Mouse (Mus musculus) adrenal gland, postnatal 4 days (tissue): ENCODE results near the gene Gm11236. TPM values are rescaled to one million over a fixed set of nuclear protein-coding genes. Genes with fewer than 3 reads are reported as not detected.
"Not testable (repeated sequence)": the region's sequence is repeated elsewhere in the genome, so short reads cannot be mapped to it uniquely, and the experiment has no call there.

Source experiments
- DNase-seq, 2 experiments: peaks; one replicate each; pipeline ENCODE4 v3.0.0; 2021 to 2022; ENCODE audit warnings: low spot score in 2 of 2, mixed read lengths in 2 of 2
- long read RNA-seq, 2 experiments: library from polyadenylated mRNA; stranded (forward); transcript quantifications; one replicate each; pipeline ENCODE4 v2.0.0; 2021
- total RNA-seq, 2 experiments: library from RNA; stranded (reverse); gene quantifications; 2 replicates each; pipeline ENCODE4 v1.2.3; 2021

Gene Gm11236
- not detected for total RNA-seq
- long read RNA-seq, experiment 1, result 0 reads
- long read RNA-seq, experiment 2, result 0 reads

- not testable (repeated sequence) for DNase-seq
Measured at GRCm38 (mm10) chr4:73637821-73638220, at the start of gene Gm11236. Gm11236 (plus strand) TSS chr4:73638121.

- DNase-seq, result no peak
Measured at GRCm38 (mm10) chr4:73599248-73599647, 38.7 kb upstream of the Gm11236 start.

DNA sequence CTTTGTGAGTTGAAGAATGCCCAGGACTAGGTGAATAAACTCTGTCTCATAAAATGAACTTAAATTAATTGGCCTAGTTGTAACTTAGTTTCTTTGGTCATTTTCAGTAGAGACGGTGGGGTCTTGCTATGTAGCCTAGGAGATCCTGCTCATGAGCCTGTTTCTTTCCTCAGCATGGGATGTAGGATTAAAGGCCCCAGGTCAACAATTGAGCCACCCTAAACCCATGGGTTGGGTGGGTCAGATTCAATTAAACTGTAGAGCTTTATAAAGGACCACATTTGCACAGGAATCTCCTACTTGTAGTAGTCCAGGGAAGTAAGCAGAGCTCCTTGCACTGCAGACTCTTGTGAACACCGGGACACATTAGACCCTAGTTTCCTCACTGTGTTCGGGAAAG lies 30.3 kb upstream of the Gm11236 start, which contains the start of gene Gm11238:
Gene Gm11238 (plus strand): TSS at position 301 of the 400 bp plus-strand sequence.
- DNase-seq, result not testable (repeated sequence)

GRCm38 (mm10) chr4:73622684-73623083 lies 15.2 kb upstream of the Gm11236 start, which contains the start of gene Gm11237:
Gm11237 (plus strand) TSS chr4:73622984.
- DNase-seq, result not testable (repeated sequence)

DNA sequence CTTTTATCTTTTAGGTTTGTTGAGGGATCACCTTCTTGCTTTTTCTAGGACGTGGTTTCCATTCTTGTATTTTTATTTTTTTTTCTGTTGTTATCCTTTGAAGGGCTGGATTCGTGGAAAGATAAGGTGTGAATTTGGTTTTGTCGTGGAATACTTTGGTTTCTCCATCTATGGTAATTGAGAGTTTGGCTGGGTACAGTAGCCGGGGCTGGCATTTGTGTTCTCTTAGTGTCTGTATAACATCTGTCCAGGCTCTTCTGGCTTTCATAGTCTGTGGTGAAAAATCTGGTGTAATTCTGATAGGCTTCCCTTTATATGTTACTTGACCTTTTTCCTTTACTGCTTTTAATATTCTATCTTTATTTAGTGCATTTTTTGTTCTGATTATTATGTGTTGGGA lies 23.9 kb downstream of the Gm11236 start:
- DNase-seq, result not testable (repeated sequence)

GRCm38 (mm10) chr4:73668054-73668453 lies 30.1 kb downstream of the Gm11236 start, which contains the start of gene Gm11239:
Gm11239 (plus strand) TSS chr4:73668354.
- not testable (repeated sequence) for DNase-seq

GRCm38 (mm10) chr4:73683216-73683615 lies 45.3 kb downstream of the Gm11236 start, which contains the start of gene Gm428:
Gm428 (plus strand) TSS chr4:73683516.
- not testable (repeated sequence) for DNase-seq

Other genes with a start within 250 kb of the Gm11236 start
- not detected for gene Gm11487, start 233.0 kb upstream of the Gm11236 start, total RNA-seq
- gene Gm11238, start 30.2 kb upstream of the Gm11236 start, total RNA-seq, result not detected
- not detected for gene Gm11237, start 15.1 kb upstream of the Gm11236 start, total RNA-seq
- gene Gm11239, start 30.2 kb downstream of the Gm11236 start, total RNA-seq, result not detected
- gene Gm428, start 45.4 kb downstream of the Gm11236 start, total RNA-seq, result not detected
- gene Rasef, start 152.9 kb downstream of the Gm11236 start, total RNA-seq, result under 1 TPM; 0.11 to 0.92 TPM
- gene Gm11758, start 238.1 kb downstream of the Gm11236 start, total RNA-seq, result not detected